Mouse (Mus musculus): ENCODE data around the gene Pacsin3.

The Pacsin3 gene

GRCm38 (mm10) chr2:91308680-91309079 is 52.9 kb downstream of the Pacsin3 start:
- DNase-seq = peak; percentile 46

GRCm38 (mm10) chr2:91309546-91309945 is 53.8 kb downstream of the Pacsin3 start:
- no peak for DNase-seq

GRCm38 (mm10) chr2:91312578-91313311 is 57.0 kb downstream of the Pacsin3 start:
- peak; percentile 53 for DNase-seq

- DNase-seq = no peak
Observed at GRCm38 (mm10) chr2:91314184-91314583, 58.4 kb downstream of the Pacsin3 start.

Data from embryo, embryonic 11 days (tissue).